8 mouse cellular contexts compared by ENCODE assay signal in the genomic region with DNA sequence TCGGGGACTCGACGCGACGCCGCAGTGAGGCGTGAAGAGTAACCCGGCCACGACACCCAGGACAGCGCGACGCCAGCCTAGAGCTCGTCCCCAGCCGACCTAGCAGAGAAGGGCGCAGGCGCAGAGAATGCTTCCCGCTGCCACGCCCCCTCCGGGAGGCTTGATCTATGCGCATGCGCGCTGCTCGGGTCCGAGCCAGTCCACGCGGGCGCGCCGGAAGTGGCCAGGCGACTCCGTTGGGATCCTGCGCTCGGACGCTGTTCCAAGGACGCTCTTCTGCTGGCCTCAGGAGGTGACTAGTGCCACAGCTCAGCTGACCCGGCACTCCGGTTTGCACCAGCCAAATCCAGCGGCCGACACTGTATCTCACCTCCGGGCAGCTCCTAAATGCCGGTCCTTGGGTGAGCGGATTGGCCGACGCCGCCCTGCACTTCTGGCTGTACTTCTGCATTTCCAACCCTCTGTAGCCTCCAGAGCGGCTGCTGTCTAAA. TPM values are rescaled to one million over a fixed set of nuclear protein-coding genes. Genes with fewer than 3 reads are reported as not detected.
DNase-seq lines count a peak whose midpoint lies in the region; ATAC-seq and TF ChIP-seq lines count a peak whose summit lies in the region.

A gene (minus strand): TSS at position 148 of the 491 bp plus-strand sequence.

- no peaks in the 10 kb centered on the region for H3K27me3 ChIP-seq in embryonic facial prominence, embryonic 15.5 days
- no peaks in the 10 kb centered on the region for H3K27me3 ChIP-seq in limb, embryonic 14.5 days (ENCODE audit: control insufficient read depth, insufficient read depth, low read length)
- no peaks in the 10 kb centered on the region for H3K27me3 ChIP-seq in midbrain, postnatal 0 days (ENCODE audit: insufficient read depth, low read length)

- no peaks in the 10 kb centered on the region for H3K36me3 ChIP-seq in embryonic facial prominence, embryonic 15.5 days
- H3K36me3 ChIP-seq in limb, embryonic 14.5 days (ENCODE audit: control insufficient read depth, insufficient read depth, low read length), result no peaks in the 10 kb centered on the region
- no peaks in the 10 kb centered on the region for H3K36me3 ChIP-seq in midbrain, postnatal 0 days (ENCODE audit: insufficient read depth, low read length)

- peak; percentile 92 for DNase-seq in 416B (ENCODE audit: low read depth)
- DNase-seq in heart, adult 8-10 months (ENCODE audit: low spot score), result peak; percentile 97
- DNase-seq in kidney, adult 9 months, result peak; percentile 97
- peak; percentile 97 for DNase-seq in limb, embryonic 14.5 days (ENCODE audit: low spot score)
- peak; percentile 97 for DNase-seq in midbrain, postnatal 0 days (ENCODE audit: low spot score)
- DNase-seq in spleen, postnatal 14 days (ENCODE audit: low spot score in 2 of 2), result peak; percentile 92 to 94

- peak within 1 kb of the TSS; percentile 99 for H3K27ac ChIP-seq in bone marrow, adult 2 months (ENCODE audit: control insufficient read depth, insufficient read depth, low read depth, low read length, poor library complexity)
- H3K27ac ChIP-seq in embryonic facial prominence, embryonic 15.5 days (replicated peaks), result peak within 1 kb of the TSS; percentile 95
- H3K27ac ChIP-seq in limb, embryonic 14.5 days (replicated peaks; ENCODE audit: low read depth, low read length), result peak within 1 kb of the TSS; percentile 87
- H3K27ac ChIP-seq in midbrain, postnatal 0 days (ENCODE audit: low read depth, low read length), result peak within 1 kb of the TSS; percentile 94

- under 1% methylated on average over 46 of the region's 46 CpGs for WGBS in bone marrow, adult 2 months
- under 1% methylated on average over 46 of the region's 46 CpGs for WGBS in embryonic facial prominence, embryonic 15.5 days
- WGBS in limb, embryonic 14.5 days, result under 1% methylated on average over 42 of the region's 46 CpGs
- under 1% methylated on average over 30 of the region's 46 CpGs for WGBS in midbrain, postnatal 0 days

- H3K4me3 ChIP-seq in bone marrow, adult 2 months (replicated peaks; ENCODE audit: control insufficient read depth, low read depth, low read length), result peak within 1 kb of the TSS; percentile 100
- H3K4me3 ChIP-seq in embryonic facial prominence, embryonic 15.5 days (replicated peaks), result peak within 1 kb of the TSS; percentile 63
- H3K4me3 ChIP-seq in limb, embryonic 14.5 days (replicated peaks; ENCODE audit: low read length), result peak within 1 kb of the TSS; percentile 75
- H3K4me3 ChIP-seq in midbrain, postnatal 0 days (ENCODE audit: low read depth, low read length), result peak within 1 kb of the TSS; percentile 90

- peak; percentile 98 for ATAC-seq in embryonic facial prominence, embryonic 15.5 days (ENCODE audit: insufficient number of reproducible peaks, low FRiP score, low TSS enrichment, low read depth)
- peak; percentile 95 for ATAC-seq in limb, embryonic 14.5 days (ENCODE audit: low FRiP score, low read depth)
- ATAC-seq in midbrain, postnatal 0 days (ENCODE audit: low FRiP score), result peak; percentile 98

- no peak for TF ChIP-seq CTCF in bone marrow, adult 2 months (IDR thresholded peaks at IDR 0.05; ENCODE audit: control insufficient read depth, insufficient read depth, low read length)
- TF ChIP-seq CTCF in midbrain, postnatal 0 days (IDR thresholded peaks at IDR 0.05), result no peak

- peak within 1 kb of the TSS; percentile 64 for H3K4me2 ChIP-seq in embryonic facial prominence, embryonic 15.5 days (replicated peaks)
- peak within 1 kb of the TSS; percentile 56 for H3K4me2 ChIP-seq in limb, embryonic 14.5 days (replicated peaks; ENCODE audit: low read depth, low read length, severe bottlenecking)
- H3K4me2 ChIP-seq in midbrain, postnatal 0 days (ENCODE audit: low read depth, low read length, poor library complexity, severe bottlenecking), result peak within 1 kb of the TSS; percentile 66

- H3K4me1 ChIP-seq in bone marrow, adult 2 months (ENCODE audit: control insufficient read depth, insufficient read depth, low read length), result no peaks in the 10 kb centered on the region; the same call in 1 of the 2 replicates
- 0 out of 2 replicates have a peak, but pooled peaks cover 11% of the 10 kb centered on the region for H3K4me1 ChIP-seq in embryonic facial prominence, embryonic 15.5 days
- H3K4me1 ChIP-seq in limb, embryonic 14.5 days (ENCODE audit: control insufficient read depth, insufficient read depth, low read length), result peaks cover 7% of the 10 kb centered on the region
- H3K4me1 ChIP-seq in midbrain, postnatal 0 days (ENCODE audit: insufficient read depth, low read length), result no peaks in the 10 kb centered on the region

- H3K9me3 ChIP-seq in embryonic facial prominence, embryonic 15.5 days (replicated peaks), result no peaks in the 10 kb centered on the region
- no peaks in the 10 kb centered on the region for H3K9me3 ChIP-seq in limb, embryonic 14.5 days (ENCODE audit: control insufficient read depth, low read length)
- H3K9me3 ChIP-seq in midbrain, postnatal 0 days (ENCODE audit: low read length), result no peaks in the 10 kb centered on the region

- peak within 1 kb of the TSS; percentile 80 for H3K9ac ChIP-seq in embryonic facial prominence, embryonic 15.5 days
- H3K9ac ChIP-seq in limb, embryonic 14.5 days (ENCODE audit: low read depth, low read length, severe bottlenecking), result peak within 1 kb of the TSS; percentile 86
- peak within 1 kb of the TSS; percentile 86 for H3K9ac ChIP-seq in midbrain, postnatal 0 days (replicated peaks; ENCODE audit: low read length, poor library complexity, severe bottlenecking)

- TF ChIP-seq POLR2A in bone marrow, adult 2 months (IDR thresholded peaks at IDR 0.05; ENCODE audit: borderline replicate concordance, control insufficient read depth, low read depth, low read length), result peak; percentile 71
- TF ChIP-seq POLR2A in limb, embryonic 14.5 days (IDR thresholded peaks at IDR 0.05; ENCODE audit: borderline replicate concordance, extremely low read depth, insufficient read depth, insufficient read length), result peak; percentile 94; the same call in 1 of the 2 replicates

RNA-seq across cellular contexts. Expression of the gene that starts here (rescaled TPM):
- 1.8 and 5.2 TPM in 2 replicates for polyA plus RNA-seq in bone marrow, adult 2 months (2011; ENCODE audit: insufficient read depth, insufficient read length, low replicate concordance, missing spikeins)
- polyA plus RNA-seq in embryonic facial prominence, embryonic 15.5 days (2015; fragmentation: Nextera tagmentation; extraction: Ambion mirVana), result 10.3 and 10.5 TPM in 2 replicates
- 10 to 100 TPM; 12.0 to 14.9 (median 12.5) TPM for total RNA-seq in heart, adult 8-10 months (2022)
- 14.4 and 15.4 TPM in 2 replicates for polyA plus RNA-seq in limb, embryonic 14.5 days (2012; rRNA removed)
- polyA plus RNA-seq in limb, embryonic 14.5 days (2014; fragmentation: Nextera tagmentation; extraction: Ambion mirVana), result 14.5 and 14.8 TPM in 2 replicates
- total RNA-seq in midbrain, postnatal 0 days (2014; rRNA removed), result 16.8 and 18.3 TPM in 2 replicates
- 5.1 and 6.1 TPM in 2 replicates for polyA plus RNA-seq in midbrain, postnatal 0 days (2015; fragmentation: Nextera tagmentation; extraction: Ambion mirVana)

Comparison
In these comparisons a context has a peak if more than half of its experiments do, and no peak if none do; other contexts are left out.
1. Peak in every context shown above with its lines: DNase-seq, ATAC-seq, H3K4me3 ChIP-seq and H3K27ac ChIP-seq.